Mouse (Mus musculus): ENCODE measurements at regions not wholly inside any gene's neighbourhood (a gene's known extent, or its start where the extent isn't known, plus 50 kb on each side); places are given as distances from the start of the nearest gene placed in this dataset.

GRCm38 (mm10) chr10:96372616-96373346 lies 236.4 kb downstream of the Gm5426 start:
- DNase-seq (ENCODE audit: low spot score in 2 of 2) = no peak

GRCm38 (mm10) chr10:96373481-96373880 lies 237.1 kb downstream of the Gm5426 start:
- DNase-seq (ENCODE audit: low spot score in 2 of 2) = no peak

GRCm38 (mm10) chr10:96374293-96375069 lies 238.1 kb downstream of the Gm5426 start:
- no peak for DNase-seq (ENCODE audit: low spot score in 2 of 2)

- DNase-seq (ENCODE audit: low spot score in 2 of 2) = no peak
Observed at GRCm38 (mm10) chr10:96375070-96375447, 238.7 kb downstream of the Gm5426 start.

- no peak for DNase-seq (ENCODE audit: low spot score in 2 of 2)
Observed at GRCm38 (mm10) chr10:96377549-96377948, 239.3 kb upstream of the Btg1 start.

GRCm38 (mm10) chr10:96379016-96379771 lies 237.6 kb upstream of the Btg1 start:
- DNase-seq (ENCODE audit: low spot score in 2 of 2) = no peak

GRCm38 (mm10) chr10:96381664-96382063 lies 235.1 kb upstream of the Btg1 start:
- no peak for DNase-seq (ENCODE audit: low spot score in 2 of 2)

GRCm38 (mm10) chr10:96391748-96392147 lies 225.1 kb upstream of the Btg1 start:
- no peak for DNase-seq (ENCODE audit: low spot score in 2 of 2)

GRCm38 (mm10) chr10:96392836-96393235 lies 224.0 kb upstream of the Btg1 start:
- DNase-seq (ENCODE audit: low spot score in 2 of 2) = no peak

GRCm38 (mm10) chr10:96394210-96394609 lies 222.6 kb upstream of the Btg1 start:
- no peak for DNase-seq (ENCODE audit: low spot score in 2 of 2)

- DNase-seq (ENCODE audit: low spot score in 2 of 2) = no peak
Observed at GRCm38 (mm10) chr10:96395017-96395416, 221.8 kb upstream of the Btg1 start.

GRCm38 (mm10) chr10:96397931-96398561 lies 218.8 kb upstream of the Btg1 start:
- peak in 1 of 2 experiments; percentile 9 for DNase-seq (ENCODE audit: low spot score in 2 of 2)

- DNase-seq (ENCODE audit: low spot score in 2 of 2) = no peak
Observed at GRCm38 (mm10) chr10:96398562-96399288, 218.1 kb upstream of the Btg1 start.

- DNase-seq (ENCODE audit: low spot score in 2 of 2) = no peak
Observed at GRCm38 (mm10) chr10:96399636-96400400, 217.0 kb upstream of the Btg1 start.

- no peak for DNase-seq (ENCODE audit: low spot score in 2 of 2)
Observed at GRCm38 (mm10) chr10:96400793-96401192, 216.0 kb upstream of the Btg1 start.

- DNase-seq (ENCODE audit: low spot score in 2 of 2) = no peak
Observed at GRCm38 (mm10) chr10:96406306-96406705, 210.5 kb upstream of the Btg1 start.

- DNase-seq (ENCODE audit: low spot score in 2 of 2) = no peak
Observed at GRCm38 (mm10) chr10:96407846-96408245, 209.0 kb upstream of the Btg1 start.

- DNase-seq (ENCODE audit: low spot score in 2 of 2) = no peak
Observed at GRCm38 (mm10) chr10:96408250-96408649, 208.6 kb upstream of the Btg1 start.

GRCm38 (mm10) chr10:96410028-96410427 lies 206.8 kb upstream of the Btg1 start:
- DNase-seq (ENCODE audit: low spot score in 2 of 2) = no peak

- DNase-seq (ENCODE audit: low spot score in 2 of 2) = no peak
Observed at GRCm38 (mm10) chr10:96414807-96415206, 202.0 kb upstream of the Btg1 start.
